Mouse (Mus musculus): Measurements from ENCODE around the gene Nsun2.

Gene Nsun2

DNA sequence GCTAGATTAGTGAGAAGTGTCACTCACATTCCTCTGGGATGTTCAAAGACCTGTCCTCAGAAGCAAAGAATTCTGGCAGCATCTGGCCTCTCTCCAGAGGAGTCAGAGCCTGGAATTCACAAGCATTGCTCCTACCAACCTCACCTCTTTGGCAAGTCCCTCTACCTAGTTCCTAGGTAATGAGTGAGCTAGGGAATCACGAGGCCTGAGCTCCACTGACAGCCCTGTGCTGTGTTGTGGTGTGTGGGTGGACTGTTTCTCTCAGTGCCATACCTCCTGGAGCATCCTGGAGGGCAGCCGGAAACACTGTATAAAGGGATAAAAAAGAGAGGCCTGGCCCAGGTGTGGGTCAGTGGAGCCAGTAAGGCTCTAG is 9.4 kb upstream of the Nsun2 start:
- DNase-seq (ENCODE audit: low read depth) = no peak

DNA sequence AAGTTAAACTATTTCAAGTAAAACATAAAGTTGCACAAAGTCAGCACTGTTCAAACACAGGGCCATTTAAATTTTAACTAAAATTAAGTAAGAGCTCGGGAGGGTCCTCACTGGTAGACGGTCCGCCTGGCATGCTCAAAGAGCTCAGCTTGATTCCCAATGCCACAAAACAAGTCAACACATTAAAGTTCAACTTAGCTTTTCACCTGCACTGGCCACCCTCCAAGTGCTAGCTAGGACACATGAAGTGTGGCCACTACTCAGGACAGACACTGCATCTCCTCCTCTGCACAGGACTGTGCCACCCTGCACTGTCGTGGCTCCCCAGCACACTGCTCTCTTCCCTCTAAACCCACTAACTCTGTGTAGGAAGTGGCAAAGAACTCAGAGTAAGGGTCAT is 7.7 kb upstream of the Nsun2 start:
- DNase-seq (ENCODE audit: low read depth) = no peak

DNA sequence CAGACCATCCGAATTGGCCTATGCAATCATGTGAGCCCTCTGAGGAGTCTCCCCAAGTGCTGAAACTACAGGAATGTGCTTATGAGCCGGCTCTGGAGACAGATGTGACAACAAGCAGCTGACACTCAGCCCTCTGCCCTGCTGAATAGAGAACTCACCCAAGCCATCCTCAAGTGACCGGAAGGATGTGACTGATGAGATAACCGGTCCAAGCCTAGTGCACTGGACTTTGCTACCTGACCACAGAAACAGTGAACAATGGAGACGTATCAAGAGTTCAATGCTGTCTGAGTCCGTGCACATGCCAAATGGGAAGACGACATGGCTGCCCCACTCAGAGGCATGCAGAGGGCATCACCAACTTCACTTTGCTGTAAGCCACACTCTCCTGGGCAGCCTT is 5.0 kb upstream of the Nsun2 start:
- no peak for DNase-seq (ENCODE audit: low read depth)

DNA sequence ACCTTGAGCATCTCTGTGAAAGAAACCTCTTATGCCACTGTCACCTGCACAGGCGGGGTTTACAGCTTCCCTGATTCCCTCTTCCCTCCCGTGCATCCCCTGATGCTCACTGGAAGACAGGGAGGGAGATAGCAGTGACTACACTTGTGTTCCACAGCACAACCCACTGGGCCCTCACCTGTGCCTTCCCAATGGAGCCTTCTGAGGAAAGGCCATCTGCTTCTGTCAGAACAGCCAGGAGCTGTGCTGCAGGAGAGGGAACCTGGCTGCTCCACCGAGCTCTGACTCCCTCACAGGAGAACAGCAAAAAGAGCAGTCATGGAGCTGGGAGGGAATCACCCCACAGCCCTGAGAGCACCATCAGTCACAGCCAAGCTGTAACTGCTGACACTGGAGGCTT is 3.4 kb upstream of the Nsun2 start:
- DNase-seq (ENCODE audit: low read depth) = no peak

DNA sequence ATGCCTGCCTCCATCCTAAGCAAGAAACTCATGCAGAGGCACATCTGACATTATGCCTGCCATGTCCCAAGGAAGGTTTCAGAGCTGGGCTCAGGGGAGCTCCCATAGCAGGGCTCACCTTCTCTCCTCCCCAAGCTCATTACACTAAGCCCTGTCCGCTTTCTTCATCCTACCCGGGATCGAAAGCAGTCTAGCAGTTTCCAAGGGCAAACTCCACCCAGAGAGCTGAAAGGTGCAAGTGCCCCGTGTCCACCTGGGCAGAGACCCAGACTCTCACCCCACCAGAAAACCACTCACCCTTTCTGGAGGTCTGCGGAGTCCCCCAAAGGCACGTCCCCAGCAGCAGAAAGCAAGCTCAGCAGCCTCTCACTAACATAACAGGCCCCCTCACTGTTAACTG is 2.6 kb upstream of the Nsun2 start:
- no peak for DNase-seq (ENCODE audit: low read depth)

DNA sequence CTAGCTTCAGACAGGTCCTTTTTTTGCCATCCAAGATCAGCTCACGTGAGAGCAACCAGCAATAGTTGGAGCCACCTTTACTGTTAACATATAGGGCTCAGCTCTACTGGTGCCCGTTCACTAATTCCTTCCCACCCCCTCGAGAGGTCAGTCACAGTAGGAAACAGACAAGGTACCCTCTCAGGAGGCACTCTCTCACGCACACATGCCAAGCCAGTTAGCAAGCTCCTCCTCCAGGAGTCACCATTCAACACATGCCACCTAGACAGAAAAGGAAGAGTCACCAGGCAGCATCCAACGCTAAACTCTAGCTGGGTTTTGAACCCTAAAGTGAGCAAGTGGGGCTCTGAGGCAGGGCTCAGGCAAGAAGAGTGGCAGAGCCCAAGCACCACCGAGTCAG is 2.1 kb upstream of the Nsun2 start:
- no peak for DNase-seq (ENCODE audit: low read depth)

DNA sequence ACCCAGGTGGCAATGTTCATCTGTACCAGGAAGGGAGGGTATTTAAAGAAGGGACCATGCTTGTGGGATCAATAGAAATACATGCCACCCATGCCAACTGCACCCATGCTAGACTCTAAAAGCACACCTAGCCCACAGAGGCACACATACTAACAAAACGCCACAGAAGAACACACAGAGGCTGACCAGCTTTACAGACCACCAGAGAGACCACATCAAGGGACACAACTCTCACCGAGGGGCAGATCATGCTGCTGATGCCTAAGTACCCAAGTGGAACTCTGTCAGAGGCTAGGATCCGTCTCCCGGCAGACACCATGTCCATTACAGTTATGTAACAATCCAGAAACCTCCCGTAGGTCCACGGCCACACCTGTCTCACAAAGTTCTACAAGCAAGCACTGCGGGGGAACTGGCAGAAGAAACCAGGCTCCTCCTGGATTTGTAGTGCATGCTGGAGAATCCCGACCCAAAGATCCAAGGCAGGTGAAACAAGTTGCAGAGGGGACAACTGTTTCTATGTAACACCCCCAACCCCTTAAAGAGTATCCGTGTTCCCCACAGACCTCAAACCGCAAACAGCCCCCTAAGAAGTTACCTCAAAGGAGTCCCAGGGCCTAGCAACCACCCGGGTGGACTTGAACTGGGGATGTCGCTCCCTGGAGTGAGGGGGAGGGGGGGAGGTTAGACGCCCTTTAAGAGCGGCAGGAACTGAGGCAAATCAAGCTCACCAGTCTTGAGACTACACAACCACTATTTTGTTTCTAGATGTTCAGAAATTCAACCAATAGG is 1.2 kb upstream of the Nsun2 start:
- DNase-seq (ENCODE audit: low read depth) = no peak

DNA sequence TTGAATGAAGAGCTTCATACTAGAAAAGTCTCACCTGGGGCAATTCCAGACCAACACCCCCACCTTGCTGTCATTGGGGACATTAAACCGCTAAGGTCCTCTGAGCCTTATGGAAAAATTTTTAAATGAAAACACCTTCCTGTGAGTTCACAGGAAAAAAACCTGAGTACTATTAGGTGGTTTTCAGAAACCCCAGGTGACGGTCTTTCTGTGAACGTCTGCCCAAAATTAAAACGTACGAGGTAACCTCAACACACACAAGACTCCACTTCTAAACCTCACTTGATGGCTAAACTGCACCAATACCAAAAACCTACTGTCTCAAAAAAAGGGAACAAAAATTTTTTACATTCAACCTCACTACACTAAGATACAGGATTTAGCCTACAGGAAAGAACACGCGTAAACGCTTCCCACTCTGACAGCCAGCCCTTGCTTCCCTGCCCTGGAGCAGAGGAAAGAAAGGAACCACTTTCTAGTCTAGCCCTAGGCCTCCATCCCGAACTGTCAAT is 597 bp upstream of the Nsun2 start:
- peak; percentile 47 for DNase-seq (ENCODE audit: low read depth)

DNA sequence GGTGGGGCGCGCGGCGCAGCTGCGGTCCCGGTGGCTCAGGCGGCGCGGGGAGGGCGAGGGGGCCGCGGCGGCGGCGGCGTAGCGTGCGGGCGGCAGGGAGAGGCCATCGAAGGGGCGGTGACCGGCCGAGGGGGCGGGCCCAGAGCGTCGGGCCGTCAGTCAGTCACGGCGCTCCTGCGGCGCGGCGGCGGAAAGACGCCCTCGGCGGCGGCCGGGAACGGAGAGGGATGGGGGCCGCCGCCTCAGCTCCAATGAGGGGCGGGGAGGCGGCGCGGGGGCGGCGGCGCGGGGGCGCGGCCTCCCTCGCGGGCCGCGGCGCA is 748 bp downstream of the Nsun2 start, which contains the start of gene Tent4a:
TSS of gene Tent4a (minus strand) at position 284 of the 320 bp plus-strand sequence.
- no peak for DNase-seq (ENCODE audit: low read depth)

DNA sequence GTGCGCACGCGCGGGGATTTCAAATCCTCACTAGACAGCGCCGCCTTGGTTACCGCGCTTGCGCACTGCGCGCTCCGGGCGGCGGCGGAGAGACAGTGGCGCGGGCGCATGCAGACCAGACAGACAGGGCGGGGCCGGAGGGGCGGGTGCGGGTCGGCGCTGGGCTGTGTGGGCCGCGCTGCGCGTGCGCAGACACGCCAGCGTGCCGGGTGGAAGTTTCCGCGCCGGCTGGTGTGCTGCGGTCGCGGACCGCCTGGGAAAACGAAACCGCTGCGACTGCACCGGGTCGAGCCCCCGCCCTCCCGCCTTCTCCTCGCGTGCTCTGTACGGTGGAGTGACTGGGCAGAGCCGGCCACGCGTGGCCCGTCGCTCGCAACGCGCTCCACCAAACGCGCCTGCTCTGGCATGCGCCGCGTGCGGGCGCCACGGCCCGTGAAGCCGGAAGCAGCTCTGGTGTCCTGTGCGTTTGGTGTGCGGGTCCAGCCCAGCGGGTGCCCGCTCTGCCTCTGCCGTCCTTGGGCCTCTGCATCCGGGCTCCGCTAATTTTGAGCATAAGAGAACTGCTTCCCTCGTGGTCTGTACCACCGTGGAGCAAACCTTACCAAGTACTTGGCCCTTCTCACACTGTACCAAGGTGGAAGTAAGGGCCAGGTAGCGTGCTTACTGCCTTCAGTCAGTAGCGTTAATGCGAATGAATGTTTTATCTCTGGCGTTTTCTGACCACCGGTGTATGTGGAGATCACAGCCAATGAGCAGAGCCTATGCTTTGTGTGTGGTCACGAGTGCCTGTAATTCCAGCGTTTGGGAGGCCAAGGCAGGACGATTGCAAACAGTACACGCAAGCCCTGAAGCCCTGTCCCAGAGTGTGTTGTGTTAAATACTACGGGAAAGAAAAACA is 1.4 kb downstream of the Nsun2 start:
- peak; percentile 99 for DNase-seq (ENCODE audit: low read depth)

DNA sequence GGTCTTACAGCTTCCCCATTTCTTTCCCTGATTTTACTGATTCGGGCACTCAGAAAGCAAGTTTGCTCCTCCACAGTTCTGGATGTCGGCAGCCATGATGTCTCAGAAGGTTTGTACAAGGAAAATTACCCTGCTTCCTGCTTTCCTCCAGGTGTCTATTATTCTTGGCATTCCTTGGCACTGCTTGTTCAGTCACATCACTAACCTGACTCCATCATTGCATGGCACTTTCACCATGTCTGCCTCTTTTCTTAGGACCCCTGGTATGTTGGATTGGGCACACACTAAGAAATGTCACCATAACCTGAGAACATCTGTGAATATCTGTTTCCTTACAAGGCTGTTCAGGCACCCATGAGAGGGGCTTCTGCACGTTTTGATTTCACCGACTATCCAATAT is 2.5 kb downstream of the Nsun2 start:
- no peak for DNase-seq (ENCODE audit: low read depth)

DNA sequence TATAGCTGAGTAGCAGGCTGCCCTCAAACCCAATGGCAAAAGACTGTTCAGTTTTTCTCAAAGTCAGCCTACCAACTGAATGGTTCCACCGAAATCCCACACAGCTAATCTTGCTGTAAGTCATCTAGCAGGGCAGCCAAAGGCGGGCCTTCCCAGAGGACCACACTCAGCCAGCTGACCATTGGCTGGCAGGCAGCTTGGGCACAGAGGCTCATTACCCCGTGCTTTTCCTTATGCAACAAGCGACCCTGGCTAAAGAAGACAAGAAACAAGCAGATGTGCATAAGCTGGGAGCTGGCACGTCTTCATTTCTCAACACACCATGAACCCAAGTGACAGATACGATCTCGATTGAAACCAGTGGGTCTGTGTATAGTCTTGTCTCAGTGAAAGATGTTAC is 3.8 kb downstream of the Nsun2 start:
- no peak for DNase-seq (ENCODE audit: low read depth)

DNA sequence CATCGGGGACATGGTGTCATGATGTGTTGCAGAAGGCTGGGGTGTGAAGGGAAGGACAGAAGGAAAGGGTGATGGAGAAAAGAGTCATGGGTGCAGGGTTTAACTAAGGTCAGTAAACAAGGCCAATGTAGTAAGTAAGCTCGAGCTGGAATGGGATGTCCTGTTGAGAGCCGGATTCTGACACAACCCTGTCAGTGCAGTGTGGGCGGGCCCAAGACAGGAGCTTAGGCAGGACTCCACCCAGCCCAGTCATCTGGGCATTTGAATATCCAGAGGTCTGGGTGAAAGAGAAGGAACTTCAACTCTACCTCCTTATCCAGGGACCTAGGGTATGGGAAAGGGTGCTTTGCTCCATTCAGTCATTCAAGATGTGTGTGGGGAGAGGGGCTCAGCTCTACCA is 4.8 kb downstream of the Nsun2 start:
- DNase-seq (ENCODE audit: low read depth) = no peak

DNA sequence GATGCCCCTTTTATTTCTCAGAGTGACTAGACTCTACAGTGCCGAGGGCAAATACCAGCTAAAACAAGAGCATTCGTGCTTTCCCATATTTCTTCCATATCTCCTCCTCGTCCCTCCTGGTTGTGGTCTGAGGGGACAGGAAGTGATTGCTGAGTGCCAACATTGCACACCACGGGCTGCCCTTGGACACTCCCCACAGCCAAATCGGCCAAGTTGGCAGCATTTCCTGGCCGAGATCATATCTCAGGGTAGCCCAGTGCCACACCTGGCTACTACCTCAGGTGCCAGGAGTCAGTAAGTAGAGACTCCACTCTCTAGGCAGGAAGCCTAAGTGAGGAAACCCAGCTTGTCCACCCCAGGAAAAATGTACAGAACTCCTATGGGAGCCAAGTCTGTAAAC is 7.7 kb downstream of the Nsun2 start:
- DNase-seq (ENCODE audit: low read depth) = no peak

DNA sequence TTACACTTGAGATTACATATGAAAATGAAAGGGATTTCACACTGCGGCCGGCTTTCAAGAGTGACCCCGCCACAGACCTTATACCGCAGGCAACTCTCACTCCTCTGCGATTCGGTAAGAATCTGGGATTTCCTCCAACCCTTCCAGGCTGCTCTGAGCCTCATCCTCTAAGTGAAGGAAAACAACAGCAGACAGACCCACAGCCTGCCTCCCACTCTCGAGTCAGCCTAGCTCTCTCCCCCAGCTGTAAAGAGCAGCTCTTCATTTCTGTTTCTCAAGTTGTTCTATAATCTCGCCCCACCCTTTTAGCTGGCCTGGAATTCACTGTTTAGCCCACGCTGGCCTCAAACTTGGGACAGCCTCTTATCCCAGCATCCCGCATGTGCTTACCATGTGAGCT is 8.2 kb downstream of the Nsun2 start:
- DNase-seq (ENCODE audit: low read depth) = no peak

DNA sequence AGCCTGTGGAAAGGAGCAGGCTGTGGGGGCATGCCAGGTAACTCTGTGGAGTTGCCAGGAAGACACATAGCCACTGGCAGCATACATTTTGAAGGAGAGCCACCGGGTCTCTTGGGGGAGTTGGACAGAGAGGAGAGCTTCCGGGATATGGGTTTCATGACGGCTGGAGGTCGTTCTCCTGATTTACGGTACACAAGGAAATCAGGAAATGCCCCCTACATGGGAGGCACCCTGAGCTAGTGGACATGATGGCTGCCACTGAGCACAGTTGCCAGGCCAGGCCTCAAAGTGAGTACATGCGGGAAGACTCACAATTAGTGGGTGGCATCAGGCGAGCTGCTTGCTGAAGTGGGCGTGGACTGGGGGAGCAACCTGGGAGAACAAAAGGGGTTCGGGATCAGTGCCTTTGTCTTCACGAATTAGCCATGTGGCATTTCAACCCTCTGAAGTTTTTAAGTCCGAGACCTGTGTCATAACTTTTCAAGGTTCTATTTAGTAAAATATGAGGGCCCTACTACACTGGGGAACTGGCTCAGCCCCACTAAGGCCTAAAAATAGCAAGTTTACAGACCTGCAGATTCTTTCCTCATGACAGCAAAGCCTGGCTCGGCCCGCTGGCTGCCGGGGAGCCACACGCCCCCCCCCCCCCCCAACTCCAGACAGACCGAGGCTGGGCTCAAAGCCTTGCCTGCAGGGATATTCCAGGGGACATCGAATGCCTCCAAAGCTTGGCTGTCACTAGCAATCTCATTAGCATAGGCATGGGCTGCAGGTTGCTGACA is 9.2 kb downstream of the Nsun2 start:
- no peak for DNase-seq (ENCODE audit: low read depth)

DNA sequence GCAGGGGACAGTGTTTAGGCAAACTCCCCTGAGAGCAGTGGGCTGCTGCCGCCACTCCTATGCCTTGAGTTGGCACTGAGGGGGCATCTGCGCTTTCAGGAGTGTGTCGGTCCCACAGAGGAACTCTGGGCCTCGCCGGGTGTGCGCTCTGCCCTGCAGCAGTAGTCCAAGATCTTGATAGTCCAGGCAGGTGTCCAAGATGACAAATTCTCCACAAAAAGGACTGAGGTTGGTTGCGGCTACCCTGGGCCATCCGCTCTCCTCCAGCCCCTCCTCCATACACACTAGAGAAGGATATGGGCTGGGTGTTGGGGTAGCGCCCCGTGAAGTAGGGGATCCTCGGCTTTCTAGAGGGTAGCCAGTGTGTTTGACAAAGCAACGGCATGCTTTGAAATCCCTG is 10.0 kb downstream of the Nsun2 start:
- DNase-seq (ENCODE audit: low read depth) = no peak

DNA sequence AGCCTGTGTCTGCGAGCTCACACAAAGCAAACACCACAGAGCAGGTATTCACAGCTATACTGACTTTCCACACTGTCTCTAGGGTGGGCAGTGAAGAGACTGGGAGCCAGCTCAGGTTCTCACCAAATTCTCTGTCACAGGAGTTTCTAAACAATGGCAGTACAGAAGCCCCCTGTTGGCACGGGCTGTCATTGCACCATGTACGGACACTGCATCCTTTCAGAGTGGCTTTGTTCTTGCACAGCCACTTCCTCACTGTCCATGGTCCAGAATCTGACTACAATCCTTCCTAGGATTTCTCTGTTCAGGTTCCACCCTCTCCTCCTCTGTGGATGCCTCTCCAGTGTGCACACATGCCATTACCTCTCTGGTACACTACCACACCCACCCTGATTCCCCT is 11.5 kb downstream of the Nsun2 start:
- peak; percentile 78 for DNase-seq (ENCODE audit: low read depth)

DNA sequence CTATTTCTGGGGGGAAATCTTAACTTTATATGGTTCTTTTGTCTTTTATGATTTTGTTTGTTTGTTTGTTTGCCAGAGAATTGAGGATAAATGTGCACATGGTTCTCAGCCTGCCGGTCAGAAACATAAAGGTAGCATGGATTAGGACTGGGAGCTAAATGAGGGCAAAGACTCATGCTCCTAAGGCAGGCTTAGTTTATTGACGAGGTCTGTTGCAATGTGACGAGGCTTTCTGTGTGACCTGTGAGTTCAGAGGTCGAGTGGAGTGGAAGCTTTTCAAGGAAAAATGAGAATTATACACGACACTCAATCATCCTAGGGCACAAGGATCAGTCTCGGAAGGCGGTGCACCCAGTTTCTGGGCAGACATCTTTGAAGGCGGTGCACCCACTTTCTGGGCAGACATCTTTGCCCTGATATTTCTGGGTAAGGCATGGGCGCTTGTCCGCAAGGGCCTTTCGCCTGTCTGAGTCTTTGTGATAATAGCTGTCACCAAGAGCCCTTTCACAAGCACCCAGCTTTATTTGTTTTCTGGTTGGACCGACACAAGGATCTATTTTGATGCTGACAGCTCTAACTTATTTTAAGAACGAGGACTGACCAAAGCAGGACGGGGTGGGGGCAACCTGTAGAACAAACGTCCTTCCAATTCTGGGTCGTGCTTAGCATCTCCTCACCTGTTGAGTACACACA is 14.1 kb downstream of the Nsun2 start:
- no peak for DNase-seq (ENCODE audit: low read depth)

DNA sequence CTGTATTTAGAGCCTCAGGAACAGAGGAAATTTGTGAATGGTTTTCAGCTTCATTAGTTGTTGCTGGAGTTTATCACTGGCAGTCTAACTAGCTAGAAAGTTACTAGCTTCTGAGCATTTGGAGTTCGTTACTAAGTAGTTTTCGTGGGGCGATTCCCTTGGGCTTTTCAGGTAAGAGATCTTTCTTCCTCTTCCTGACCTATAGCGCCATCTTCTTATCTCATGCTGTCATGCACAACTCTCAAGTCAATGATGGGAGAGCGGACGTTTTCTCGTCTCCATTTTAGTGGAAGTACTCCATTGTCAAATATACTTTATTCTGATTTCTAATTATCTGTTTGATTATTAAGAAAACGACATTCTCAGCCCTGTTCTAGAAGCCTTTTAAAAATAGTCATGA is 16.4 kb downstream of the Nsun2 start:
- DNase-seq (ENCODE audit: low read depth) = no peak

DNA sequence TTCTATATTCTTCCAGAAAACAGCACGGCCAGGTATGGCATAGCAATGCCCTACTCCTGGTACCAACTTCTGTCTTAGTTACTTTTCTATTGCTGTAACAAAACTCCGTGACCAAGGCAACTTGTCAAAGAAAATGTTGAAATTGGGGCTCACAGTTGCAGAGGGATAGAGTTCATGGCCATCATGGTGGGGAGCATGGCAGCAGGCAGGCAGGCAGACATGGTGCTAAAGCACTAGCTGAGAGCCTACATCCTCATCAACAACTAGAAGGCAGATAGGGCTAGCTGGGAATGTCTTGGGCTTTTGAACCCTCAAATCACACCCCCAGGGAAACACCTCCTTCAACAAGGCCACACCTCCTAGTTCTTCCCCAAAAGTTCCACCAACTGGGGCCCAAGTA is 17.3 kb downstream of the Nsun2 start:
- no peak for DNase-seq (ENCODE audit: low read depth)

DNA sequence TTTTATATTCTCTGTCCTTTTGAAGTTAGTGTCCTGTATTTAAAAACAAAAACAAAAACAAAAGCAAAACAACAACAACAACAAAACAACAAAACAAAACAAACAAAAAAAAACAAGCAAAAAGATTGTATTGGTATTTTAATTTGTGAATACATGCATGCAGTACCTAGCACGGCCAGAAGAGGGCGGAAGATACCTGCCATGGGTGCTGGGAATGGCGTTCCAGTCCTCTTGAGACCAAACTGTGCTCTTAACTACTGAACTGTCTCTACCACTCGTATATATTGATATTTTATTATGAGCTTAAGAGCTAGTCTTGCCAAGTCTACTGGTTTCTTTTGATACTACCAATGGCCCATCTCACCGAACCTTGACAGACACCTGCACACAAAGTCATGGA is 19.5 kb downstream of the Nsun2 start:
- peak; percentile 66 for DNase-seq (ENCODE audit: low read depth)
